Mouse (Mus musculus) forebrain, embryonic 15.5 days (tissue): ENCODE data around the gene Fdx1l. TPM values are rescaled to one million over a fixed set of nuclear protein-coding genes. Genes with fewer than 3 reads are reported as not detected.
"Not testable (repeated sequence)": the region's sequence is repeated elsewhere in the genome, so short reads cannot be mapped to it uniquely, and the experiment has no call there.

Experiments used
- ATAC-seq: fragments of 200-750 bp; cut with Nextera tagmentation; replicated peaks from 2 replicates; pipeline ENCODE4 v1.8.0; 2017; ENCODE audit warnings: mild to moderate bottlenecking, moderate TSS enrichment, moderate library complexity
- H3K27ac ChIP-seq: fragments of 300-500 bp; sonication (generic); replicated peaks from 2 replicates; pipeline ENCODE4 v1.5.1; 2015; ENCODE audit warnings: mild to moderate bottlenecking, inconsistent platforms
- H3K27me3 ChIP-seq: fragments of 300-500 bp; sonication (generic); 2 replicates; pipeline ENCODE4 v1.6.1; 2015; ENCODE audit warnings: inconsistent platforms
- H3K36me3 ChIP-seq: fragments of 300-500 bp; sonication (generic); 2 replicates; pipeline ENCODE4 v1.6.1; 2015; ENCODE audit warnings: mild to moderate bottlenecking, inconsistent platforms
- H3K4me1 ChIP-seq: fragments of 300-500 bp; sonication (generic); 2 replicates; pipeline ENCODE4 v1.6.1; 2015; ENCODE audit warnings: inconsistent platforms
- H3K4me2 ChIP-seq: fragments of 300-500 bp; sonication (generic); replicated peaks from 2 replicates; pipeline ENCODE4 v1.6.1; 2015; ENCODE audit warnings: mild to moderate bottlenecking, inconsistent platforms
- H3K4me3 ChIP-seq: fragments of 300-500 bp; sonication (generic); 2 replicates; pipeline ENCODE4 v1.5.1; 2015; ENCODE audit warnings: mild to moderate bottlenecking, inconsistent platforms
- H3K9ac ChIP-seq: fragments of 300-500 bp; sonication (generic); replicated peaks from 2 replicates; pipeline ENCODE4 v1.6.1; 2015; ENCODE audit warnings: mild to moderate bottlenecking, inconsistent platforms
- H3K9me3 ChIP-seq: fragments of 300-500 bp; sonication (generic); 2 replicates; pipeline ENCODE4 v1.6.1; 2016; ENCODE audit warnings: inconsistent platforms
- WGBS: fragments of 180-500 bp; shearing (Covaris S2); methylation state at CpG from one replicate; pipeline ENCODE4 v1.1.7; 2015; ENCODE audit warnings: mixed read lengths; 5-methylcytosine and 5-hydroxymethylcytosine counted together
- polyA plus RNA-seq: library from polyadenylated mRNA; unstranded; fragments of >200 nt; fragmentation: Nextera tagmentation; extraction: Ambion mirVana; gene quantifications from 2 replicates; pipeline ENCODE4 v1.2.1, GENCODE M21; 2015

The Fdx1l gene
- polyA plus RNA-seq, 1 experiment from 2014 or later, result 52.2 TPM

- Histone ChIP-seq H3K4me3 (no peak overlapping the region), H3K4me1 (no peaks in the 10 kb centered on the region), H3K9me3 (no peaks in the 10 kb centered on the region), H3K4me2 (no peak overlapping the region), H3K9ac (no peak overlapping the region), H3K27ac (no peak overlapping the region), H3K36me3 (peaks cover 30% of the 10 kb centered on the region), H3K27me3 (no peaks in the 10 kb centered on the region)
- WGBS, result 100% methylated on average over 2 of the region's 2 CpGs
- no peak for ATAC-seq
Observed at GRCm38 (mm10) chr9:21062928-21063327, 10.5 kb downstream of the Fdx1l start.

- Histone ChIP-seq H3K27ac (no peak overlapping the region), H3K27me3 (no peaks in the 10 kb centered on the region), H3K4me1 (no peaks in the 10 kb centered on the region), H3K36me3 (no peaks in the 10 kb centered on the region), H3K9me3 (no peaks in the 10 kb centered on the region), H3K9ac (no peak overlapping the region), H3K4me2 (no peak overlapping the region), H3K4me3 (no peak overlapping the region)
- 69% methylated on average over 10 of the region's 10 CpGs for WGBS
- no peak for ATAC-seq
Observed at GRCm38 (mm10) chr9:21051578-21051977, 21.8 kb downstream of the Fdx1l start.

- WGBS, result 83% methylated on average over 3 of the region's 3 CpGs
- Histone ChIP-seq H3K4me3 (no peak overlapping the region), H3K36me3 (no peaks in the 10 kb centered on the region), H3K4me1 (no peaks in the 10 kb centered on the region), H3K9me3 (no peaks in the 10 kb centered on the region), H3K27me3 (0 out of 2 replicates have a peak, but pooled peaks cover 4% of the 10 kb centered on the region), H3K4me2 (no peak overlapping the region), H3K27ac (no peak overlapping the region), H3K9ac (no peak overlapping the region)
- no peak for ATAC-seq
Observed at GRCm38 (mm10) chr9:21045235-21045634, 28.2 kb downstream of the Fdx1l start.

GRCm38 (mm10) chr9:21044785-21045184 lies 28.6 kb downstream of the Fdx1l start:
- not testable (repeated sequence) for H3K27ac ChIP-seq, H3K36me3 ChIP-seq, H3K27me3 ChIP-seq, H3K9me3 ChIP-seq, H3K9ac ChIP-seq, H3K4me3 ChIP-seq, H3K4me2 ChIP-seq, ATAC-seq, H3K4me1 ChIP-seq
- WGBS, result 62% methylated on average over 1 of the region's 1 CpGs

- Histone ChIP-seq H3K4me2 (no peak overlapping the region), H3K27ac (no peak overlapping the region), H3K9me3 (no peaks in the 10 kb centered on the region), H3K36me3 (no peaks in the 10 kb centered on the region), H3K27me3 (peaks cover 17% of the 10 kb centered on the region), H3K9ac (no peak overlapping the region), H3K4me3 (no peak overlapping the region), H3K4me1 (no peaks in the 10 kb centered on the region)
- no peak for ATAC-seq
- 88% methylated on average over 4 of the region's 4 CpGs for WGBS
Observed at GRCm38 (mm10) chr9:21043563-21043962, 29.9 kb downstream of the Fdx1l start.

DNA sequence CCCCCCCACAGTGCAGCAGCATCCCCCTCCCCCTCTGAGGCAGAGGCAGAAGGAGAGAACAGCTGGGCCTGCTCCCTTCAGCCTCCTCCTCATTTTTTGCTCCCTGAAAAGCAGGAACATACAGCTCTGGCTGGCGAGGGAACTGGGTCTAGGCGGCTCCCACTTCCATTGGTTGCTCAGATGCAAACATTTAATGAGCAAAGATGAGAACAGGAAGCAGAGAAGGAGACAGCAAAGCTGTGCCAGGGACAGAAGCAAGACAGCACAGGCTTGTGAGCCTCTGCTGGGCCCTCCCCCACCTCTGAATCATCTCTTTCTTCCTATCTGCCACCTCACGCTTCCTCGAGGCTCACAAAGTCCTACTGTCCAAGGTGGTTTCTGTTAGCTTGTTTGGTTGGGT lies 32.1 kb downstream of the Fdx1l start:
- no peaks in the 10 kb centered on the region for H3K9me3 ChIP-seq
- no peaks in the 10 kb centered on the region for H3K36me3 ChIP-seq
- H3K4me3 ChIP-seq, result no peak overlapping the region
- peaks cover 16% of the 10 kb centered on the region for H3K4me1 ChIP-seq
- no peak overlapping the region for H3K27ac ChIP-seq
- H3K27me3 ChIP-seq, result peaks cover 39% of the 10 kb centered on the region
- 44% methylated on average over 4 of the region's 4 CpGs for WGBS
- no peak overlapping the region for H3K9ac ChIP-seq
- ATAC-seq, result no peak
- no peak overlapping the region for H3K4me2 ChIP-seq

- Histone ChIP-seq H3K36me3 (no peaks in the 10 kb centered on the region), H3K27me3 (peaks cover 55% of the 10 kb centered on the region), H3K4me2 (no peak overlapping the region), H3K4me3 (no peak overlapping the region), H3K9ac (no peak overlapping the region), H3K9me3 (no peaks in the 10 kb centered on the region), H3K27ac (no peak overlapping the region), H3K4me1 (peaks cover 26% of the 10 kb centered on the region)
- ATAC-seq, result no peak
- WGBS, result 70% methylated on average over 3 of the region's 3 CpGs
Observed at GRCm38 (mm10) chr9:21039779-21040178, 33.6 kb downstream of the Fdx1l start.

GRCm38 (mm10) chr9:21037481-21037891 lies 35.9 kb downstream of the Fdx1l start:
- under 1% methylated on average over 31 of the region's 31 CpGs for WGBS
- Histone ChIP-seq H3K36me3 (no peaks in the 10 kb centered on the region), H3K4me2 (peak overlapping the region; percentile 65), H3K27ac (no peak overlapping the region), H3K9ac (peak overlapping the region; percentile 64), H3K4me1 (peaks cover 39% of the 10 kb centered on the region), H3K27me3 (peaks cover 76% of the 10 kb centered on the region), H3K4me3 (peak overlapping the region; percentile 50), H3K9me3 (no peaks in the 10 kb centered on the region)
- peak; percentile 72 for ATAC-seq

DNA sequence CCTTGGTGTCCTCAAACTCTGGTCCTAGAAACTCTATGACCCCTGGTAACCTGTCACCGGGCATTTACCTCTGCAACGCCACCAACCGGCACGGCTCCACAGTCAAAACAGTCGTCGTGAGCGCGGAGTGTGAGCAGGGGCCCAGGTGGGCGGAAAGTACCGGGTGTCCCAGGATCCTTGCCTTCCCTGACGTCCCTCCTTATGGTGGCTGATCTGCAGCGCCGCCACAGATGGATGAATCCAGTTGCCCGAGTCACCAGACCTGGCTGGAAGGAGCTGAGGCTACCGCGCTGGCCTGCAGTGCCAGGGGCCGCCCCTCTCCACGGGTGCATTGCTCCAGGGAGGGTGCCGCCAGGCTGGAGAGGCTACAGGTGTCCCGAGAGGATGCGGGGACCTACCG lies 36.7 kb downstream of the Fdx1l start:
- peak overlapping the region; percentile 50 for H3K4me3 ChIP-seq
- no peak for ATAC-seq
- no peak overlapping the region for H3K27ac ChIP-seq
- H3K4me1 ChIP-seq, result peaks cover 47% of the 10 kb centered on the region
- H3K36me3 ChIP-seq, result no peaks in the 10 kb centered on the region
- WGBS, result 2% methylated on average over 22 of the region's 22 CpGs
- peak overlapping the region; percentile 65 for H3K4me2 ChIP-seq
- H3K27me3 ChIP-seq, result peaks cover 85% of the 10 kb centered on the region
- H3K9me3 ChIP-seq, result no peaks in the 10 kb centered on the region
- H3K9ac ChIP-seq, result no peak overlapping the region

DNA sequence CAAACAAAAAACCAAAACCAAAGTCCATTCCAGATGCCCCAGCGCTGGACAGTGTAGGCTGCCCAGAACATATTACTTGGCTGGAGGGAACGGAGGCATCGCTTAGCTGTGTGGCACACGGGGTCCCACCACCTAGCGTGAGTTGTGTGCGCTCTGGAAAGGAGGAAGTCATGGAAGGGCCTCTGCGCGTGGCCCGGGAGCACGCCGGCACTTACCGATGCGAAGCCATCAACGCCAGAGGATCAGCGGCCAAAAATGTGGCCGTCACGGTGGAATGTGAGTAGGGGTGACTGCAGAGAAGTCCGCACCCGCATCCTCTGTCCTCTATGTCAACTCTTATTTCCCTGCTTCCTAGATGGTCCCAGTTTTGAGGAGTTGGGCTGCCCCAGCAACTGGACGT lies 37.3 kb downstream of the Fdx1l start:
- Histone ChIP-seq H3K4me3 (peak overlapping the region; percentile 50; the same call in 1 of the 2 replicates), H3K4me2 (peak overlapping the region; percentile 65; the same call in 1 of the 2 replicates), H3K27me3 (peaks cover 86% of the 10 kb centered on the region), H3K9ac (no peak overlapping the region), H3K4me1 (peaks cover 52% of the 10 kb centered on the region), H3K9me3 (no peaks in the 10 kb centered on the region), H3K27ac (no peak overlapping the region), H3K36me3 (no peaks in the 10 kb centered on the region)
- 7% methylated on average over 20 of the region's 20 CpGs for WGBS
- no peak for ATAC-seq

DNA sequence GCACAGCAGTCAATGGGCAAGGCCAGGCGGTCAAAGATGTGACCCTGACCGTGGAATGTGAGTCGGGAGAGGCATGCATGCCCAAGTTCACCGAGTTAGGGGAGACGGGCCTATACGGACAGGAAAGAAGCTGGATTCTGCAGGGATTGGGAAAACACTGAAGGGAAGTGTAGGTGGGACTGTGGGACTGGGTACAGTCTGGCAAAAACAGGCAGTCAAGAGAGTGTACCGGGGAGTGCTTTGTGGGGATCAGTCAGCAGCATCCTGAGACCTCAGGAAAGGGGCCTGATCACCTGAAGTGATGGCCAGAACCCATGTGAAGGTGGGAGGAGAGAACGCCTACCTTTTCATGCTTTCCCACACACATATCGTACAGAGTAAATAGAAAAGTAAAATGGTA lies 37.8 kb downstream of the Fdx1l start:
- peaks cover 88% of the 10 kb centered on the region for H3K27me3 ChIP-seq
- H3K9me3 ChIP-seq, result no peaks in the 10 kb centered on the region
- peaks cover 58% of the 10 kb centered on the region for H3K4me1 ChIP-seq
- H3K4me2 ChIP-seq, result no peak overlapping the region
- peak overlapping the region; percentile 5 for H3K4me3 ChIP-seq
- no peak overlapping the region for H3K27ac ChIP-seq
- no peak overlapping the region for H3K9ac ChIP-seq
- ATAC-seq, result no peak
- no peaks in the 10 kb centered on the region for H3K36me3 ChIP-seq
- 15% methylated on average over 9 of the region's 9 CpGs for WGBS

DNA sequence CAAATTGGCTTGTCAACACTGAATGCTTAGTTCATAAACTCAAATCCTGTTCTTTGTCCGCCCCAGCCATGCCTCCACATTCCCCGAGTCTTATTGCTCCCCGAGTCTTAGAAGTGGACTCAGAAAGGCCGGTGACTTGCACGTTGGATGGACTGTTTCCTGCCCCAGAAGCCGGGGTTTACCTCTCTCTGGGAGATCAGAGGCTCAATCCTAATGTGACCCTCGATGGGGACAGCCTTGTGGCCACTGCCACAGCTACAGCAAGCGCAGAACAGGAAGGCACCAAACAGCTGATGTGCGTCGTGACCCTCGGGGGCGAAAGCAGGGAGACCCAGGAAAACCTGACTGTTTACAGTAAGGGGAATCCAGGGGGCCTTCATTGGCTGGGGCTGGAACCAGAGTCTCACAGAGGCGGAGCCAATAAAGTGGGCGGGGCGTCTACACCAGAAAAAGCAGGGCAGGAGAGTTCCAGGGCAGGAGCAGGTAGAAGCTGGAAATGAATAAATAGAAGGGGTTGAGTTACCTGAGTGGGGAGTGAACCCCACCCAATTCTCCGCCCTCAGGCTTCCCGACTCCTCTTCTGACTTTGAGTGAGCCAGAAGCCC lies 38.8 kb downstream of the Fdx1l start:
- Histone ChIP-seq H3K4me2 (no peak overlapping the region), H3K27ac (no peak overlapping the region), H3K4me1 (peaks cover 66% of the 10 kb centered on the region), H3K36me3 (no peaks in the 10 kb centered on the region), H3K27me3 (peaks cover 90% of the 10 kb centered on the region), H3K9me3 (no peaks in the 10 kb centered on the region), H3K4me3 (no peak overlapping the region), H3K9ac (no peak overlapping the region)
- 2% methylated on average over 17 of the region's 17 CpGs for WGBS
- ATAC-seq, result no peak

DNA sequence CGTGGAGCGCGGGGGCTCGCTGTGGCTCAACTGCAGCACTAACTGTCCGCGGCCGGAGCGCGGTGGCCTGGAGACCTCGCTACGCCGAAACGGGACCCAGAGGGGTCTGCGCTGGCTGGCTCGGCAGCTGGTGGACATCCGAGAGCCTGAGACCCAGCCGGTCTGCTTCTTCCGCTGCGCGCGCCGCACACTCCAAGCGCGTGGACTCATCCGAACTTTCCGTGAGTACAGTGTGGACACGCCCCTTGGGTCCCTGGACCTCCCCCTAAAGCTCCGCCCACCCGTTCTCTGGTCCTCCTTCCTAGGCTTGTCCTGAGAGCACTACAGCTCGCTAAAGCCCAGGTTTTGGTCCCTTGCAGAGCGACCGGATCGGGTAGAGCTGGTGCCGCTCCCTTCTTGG lies 40.3 kb downstream of the Fdx1l start:
- ATAC-seq, result 0 out of 2 replicates have a peak, but pooled peaks have one; percentile 6
- H3K9ac ChIP-seq, result no peak overlapping the region; the same call in 1 of the 2 replicates
- no peaks in the 10 kb centered on the region for H3K36me3 ChIP-seq
- no peaks in the 10 kb centered on the region for H3K9me3 ChIP-seq
- H3K27ac ChIP-seq, result no peak overlapping the region
- peaks cover 73% of the 10 kb centered on the region for H3K4me1 ChIP-seq
- H3K4me3 ChIP-seq, result peak overlapping the region; percentile 53
- 1% methylated on average over 34 of the region's 34 CpGs for WGBS
- peaks cover 92% of the 10 kb centered on the region for H3K27me3 ChIP-seq
- H3K4me2 ChIP-seq, result peak overlapping the region; percentile 96
